Mouse (Mus musculus) CD4-positive, CD25-positive, alpha-beta regulatory T cell, adult 4 months (primary cell): ENCODE results near the gene Olfr533. TPM values are rescaled to one million over a fixed set of nuclear protein-coding genes. Genes with fewer than 3 reads are reported as not detected.
"Not testable (repeated sequence)": the region's sequence is repeated elsewhere in the genome, so short reads cannot be mapped to it uniquely, and the experiment has no call there.

Experiments used
- ATAC-seq: one replicate; pipeline ENCODE4 v1.8.0; 2017
- polyA plus RNA-seq, 2 experiments: library from polyadenylated mRNA; unstranded; fragments of 100-300 nt; shearing (Covaris generic); gene quantifications; one replicate each; pipeline ENCODE4 v1.2.1; 2017

Olfr533 gene
- not detected for polyA plus RNA-seq

GRCm38 (mm10) chr7:140463070-140463469 is at the start of gene Olfr533:
Gene Olfr533 (plus strand): TSS chr7:140463370.
- ATAC-seq: not testable (repeated sequence)

- no peak for ATAC-seq
Observed at GRCm38 (mm10) chr7:140421539-140421938, 41.6 kb upstream of the Olfr533 start, which contains the start of gene Olfr532. Gene Olfr532 (minus strand): TSS chr7:140421639.

GRCm38 (mm10) chr7:140443141-140443540 is 20.0 kb upstream of the Olfr533 start:
- ATAC-seq: no peak

GRCm38 (mm10) chr7:140477886-140478285 is 14.7 kb downstream of the Olfr533 start:
- no peak for ATAC-seq

- no peak for ATAC-seq
Observed at GRCm38 (mm10) chr7:140478733-140479132, 15.6 kb downstream of the Olfr533 start.

GRCm38 (mm10) chr7:140483916-140484315 is 20.7 kb downstream of the Olfr533 start, which contains the start of gene Olfr535:
Gene Olfr535 (plus strand): TSS chr7:140484216.
- no peak for ATAC-seq

GRCm38 (mm10) chr7:140488981-140489380 is 25.8 kb downstream of the Olfr533 start:
- no peak for ATAC-seq

GRCm38 (mm10) chr7:140494231-140494630 is 31.1 kb downstream of the Olfr533 start:
- ATAC-seq: no peak

GRCm38 (mm10) chr7:140494702-140495101 is 31.5 kb downstream of the Olfr533 start:
- ATAC-seq: no peak

GRCm38 (mm10) chr7:140507346-140508021 is 44.3 kb downstream of the Olfr533 start, which contains the start of gene Olfr536:
Gene Olfr536 (minus strand): TSS chr7:140507396.
- ATAC-seq: not testable (repeated sequence)

Other genes starting within 250 kb of the Olfr533 start
- gene Cd163l1, start 245.1 kb upstream of the Olfr533 start, polyA plus RNA-seq: not detected
- gene 5830411N06Rik, start 216.1 kb upstream of the Olfr533 start, polyA plus RNA-seq: under 1 TPM; 0.25 to 0.66 TPM
- under 1 TPM; 0.20 to 0.35 TPM for gene Olfr525, start 142.5 kb upstream of the Olfr533 start, polyA plus RNA-seq
- not detected for gene Olfr527, start 129.4 kb upstream of the Olfr533 start, polyA plus RNA-seq
- under 1 TPM; 0.37 to 0.63 TPM for gene Olfr60, start 101.7 kb upstream of the Olfr533 start, polyA plus RNA-seq
- gene Olfr530, start 87.0 kb upstream of the Olfr533 start, polyA plus RNA-seq: under 1 TPM in 1 of 2 experiments, not detected in 1; 0.31 TPM
- gene Olfr531, start 60.5 kb upstream of the Olfr533 start, polyA plus RNA-seq: not detected
- gene Olfr532, start 41.7 kb upstream of the Olfr533 start, polyA plus RNA-seq: not detected
- gene Olfr535, start 20.8 kb downstream of the Olfr533 start, polyA plus RNA-seq: not detected
- gene Olfr536, start 44.0 kb downstream of the Olfr533 start, polyA plus RNA-seq: not detected
- gene Olfr538, start 104.5 kb downstream of the Olfr533 start, polyA plus RNA-seq: not detected
- gene Olfr46, start 137.9 kb downstream of the Olfr533 start, polyA plus RNA-seq: not detected
- gene Olfr61, start 165.6 kb downstream of the Olfr533 start, polyA plus RNA-seq: not detected
- gene Olfr53, start 183.1 kb downstream of the Olfr533 start, polyA plus RNA-seq: not detected
- gene Olfr539, start 196.6 kb downstream of the Olfr533 start, polyA plus RNA-seq: under 1 TPM in 1 of 2 experiments, not detected in 1; 0.06 TPM
- gene Olfr45, start 218.6 kb downstream of the Olfr533 start, polyA plus RNA-seq: not detected
- gene Olfr541, start 233.9 kb downstream of the Olfr533 start, polyA plus RNA-seq: not detected